Mouse (Mus musculus) bone marrow macrophage, adult 2 months (primary cell): ENCODE data around the gene Aco1.

Experiments
- CTCF ChIP-seq: IDR thresholded peaks from 2 replicates; pipeline ENCODE4 v1.5.1; 2012; ENCODE audit warnings: low read depth, mild to moderate bottlenecking, low read length, moderate library complexity
- POLR2A ChIP-seq: IDR thresholded peaks from 2 replicates; pipeline ENCODE4 v1.6.1; 2012; ENCODE audit warnings: mild to moderate bottlenecking, low read depth, low read length, borderline replicate concordance

DNA sequence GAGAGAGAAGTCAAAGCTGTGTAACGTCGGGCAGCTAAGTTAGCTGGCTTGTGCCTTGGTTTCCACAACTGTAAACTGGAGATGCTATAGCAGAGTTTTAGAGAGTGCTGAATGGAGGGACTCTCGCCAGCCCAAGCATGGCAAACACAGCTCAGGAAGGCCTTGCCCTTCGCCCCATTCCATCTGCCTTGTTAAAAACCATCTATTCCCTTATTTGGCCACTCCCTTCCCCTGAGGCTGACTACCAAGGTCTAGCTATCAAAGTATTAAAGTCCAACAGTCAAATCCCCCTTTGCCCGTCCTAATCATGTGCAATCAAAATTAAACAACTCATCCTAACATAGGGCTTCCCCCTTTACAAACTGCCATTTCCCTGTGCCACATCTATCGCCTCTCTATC is 40.9 kb downstream of the Aco1 start:
- TF ChIP-seq CTCF: no peak
- no peak for TF ChIP-seq POLR2A
